Mouse (Mus musculus): ENCODE results near the gene Ces2e. TPM values are rescaled to one million over a fixed set of nuclear protein-coding genes. Genes with fewer than 3 reads are reported as not detected.

The Ces2e gene
- polyA plus RNA-seq (2015; fragmentation: Nextera tagmentation; extraction: Ambion mirVana): 0.15 and 0.20 TPM in 2 replicates

DNA sequence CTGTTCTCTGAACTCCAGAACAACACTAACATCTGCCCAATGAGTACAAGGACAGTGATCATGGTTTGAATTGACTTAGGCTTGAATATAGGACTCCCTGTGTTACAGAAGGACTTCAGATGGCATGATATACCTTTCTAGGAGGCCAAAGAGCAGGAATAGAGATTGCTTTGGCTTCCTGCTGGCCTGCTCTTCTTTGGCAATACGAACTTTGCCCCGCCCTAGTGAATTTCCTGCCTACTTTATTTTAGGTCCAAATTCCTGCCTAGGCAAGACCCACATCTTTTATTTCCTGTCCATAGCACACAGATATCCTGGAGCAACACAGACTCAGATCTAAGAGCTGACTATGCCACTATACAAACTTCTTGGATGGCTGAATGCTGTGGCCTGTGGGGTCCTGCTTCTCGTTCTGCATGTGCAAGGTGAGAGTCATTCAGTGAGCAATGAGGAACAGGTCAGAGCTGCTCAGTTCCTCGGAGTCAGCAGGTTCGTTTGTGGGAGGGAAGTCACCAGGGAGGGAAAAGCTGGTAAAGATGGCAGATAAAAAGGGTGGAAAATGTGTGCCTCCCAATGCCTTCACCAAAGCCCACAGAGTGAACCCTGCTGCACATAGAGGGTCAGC is at the start of gene Ces2e:
Ces2e (plus strand) TSS at position 289 of the 625 bp plus-strand sequence.

DNA sequence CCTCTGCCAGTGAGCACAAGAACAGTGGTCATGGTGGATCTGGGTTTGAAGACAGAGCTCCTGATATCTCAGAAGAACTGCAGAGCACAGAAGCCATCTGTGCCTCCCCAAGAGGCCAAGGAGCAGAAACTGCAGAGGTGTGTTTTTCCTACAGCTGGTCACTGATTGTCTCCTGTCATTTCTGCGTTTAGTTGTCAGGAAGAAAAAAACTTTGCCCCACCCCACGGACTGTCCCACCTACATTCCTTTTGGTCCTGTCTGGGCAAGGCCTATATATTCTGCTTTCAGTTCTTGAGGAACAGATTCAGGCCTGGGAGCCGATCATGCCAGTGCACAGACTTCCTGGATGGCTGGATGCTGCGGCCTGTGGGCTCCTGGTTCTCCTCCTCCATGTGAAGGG is 21.0 kb downstream of the Ces2e start, which contains the start of gene Ces2f:
Ces2f (plus strand) TSS at position 301 of the 400 bp plus-strand sequence.

DNA sequence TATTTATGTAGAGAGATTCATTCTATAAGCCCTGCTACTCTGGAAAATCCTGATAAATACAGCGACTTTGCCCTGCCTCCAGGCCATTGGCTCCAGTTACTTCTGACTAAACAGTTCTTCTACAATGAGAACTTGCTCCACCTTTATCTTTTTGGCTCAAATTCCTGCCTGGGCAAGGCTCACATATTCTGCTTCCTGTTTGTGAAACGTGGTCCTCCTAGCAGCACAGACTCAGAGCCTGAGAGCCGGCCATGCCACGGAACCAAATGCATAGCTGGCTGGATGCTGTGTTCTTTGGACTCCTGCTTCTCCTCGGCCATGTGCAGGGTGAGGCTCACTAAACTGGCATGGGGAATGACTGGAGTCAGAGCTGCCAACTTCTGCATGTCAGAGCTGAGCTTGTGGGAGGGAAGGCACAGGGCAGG is 35.5 kb downstream of the Ces2e start, which contains the start of gene Ces2g:
Ces2g (plus strand) TSS at position 182 of the 425 bp plus-strand sequence.

Other genes starting within 250 kb of the Ces2e start
- 0.15 TPM in 1 of 2 replicates, not detected in the other for gene Ces2a, start 192.3 kb upstream of the Ces2e start, polyA plus RNA-seq (2015; fragmentation: Nextera tagmentation; extraction: Ambion mirVana)
- gene Ces2b, start 94.7 kb upstream of the Ces2e start, polyA plus RNA-seq (2015; fragmentation: Nextera tagmentation; extraction: Ambion mirVana): not detected in 2 replicates
- gene Ces2c, start 79.2 kb upstream of the Ces2e start, polyA plus RNA-seq (2015; fragmentation: Nextera tagmentation; extraction: Ambion mirVana): not detected in 2 replicates
- gene Ces2f, start 21.1 kb downstream of the Ces2e start, polyA plus RNA-seq (2015; fragmentation: Nextera tagmentation; extraction: Ambion mirVana): not detected in 2 replicates
- 37.7 and 39.0 TPM in 2 replicates for gene Ces2g, start 35.5 kb downstream of the Ces2e start, polyA plus RNA-seq (2015; fragmentation: Nextera tagmentation; extraction: Ambion mirVana)
- gene Ces2h, start 74.6 kb downstream of the Ces2e start, polyA plus RNA-seq (2015; fragmentation: Nextera tagmentation; extraction: Ambion mirVana): not detected in 2 replicates
- 0.17 TPM in 1 of 2 replicates, not detected in the other for gene Ces3a, start 122.3 kb downstream of the Ces2e start, polyA plus RNA-seq (2015; fragmentation: Nextera tagmentation; extraction: Ambion mirVana)
- gene Ces3b, start 157.5 kb downstream of the Ces2e start, polyA plus RNA-seq (2015; fragmentation: Nextera tagmentation; extraction: Ambion mirVana): not detected in 2 replicates
- not detected in 2 replicates for gene Ces4a, start 205.5 kb downstream of the Ces2e start, polyA plus RNA-seq (2015; fragmentation: Nextera tagmentation; extraction: Ambion mirVana)
- 21.4 and 26.8 TPM in 2 replicates for gene Cbfb, start 244.4 kb downstream of the Ces2e start, polyA plus RNA-seq (2015; fragmentation: Nextera tagmentation; extraction: Ambion mirVana)